Mouse (Mus musculus) cerebellum, adult (tissue): ENCODE results near the gene Qrich2.
"Not testable (repeated sequence)": the region's sequence is repeated elsewhere in the genome, so short reads cannot be mapped to it uniquely, and the experiment has no call there.

ENCODE experiments used
- ATAC-seq: cut with Nextera tagmentation; 2 replicates; pipeline ENCODE4 v1.9.2; 2017; ENCODE audit warnings: mild to moderate bottlenecking, moderate library complexity, mixed read lengths; ENCODE audit not compliant: insufficient number of reproducible peaks, low FRiP score, low TSS enrichment

Gene Qrich2

DNA sequence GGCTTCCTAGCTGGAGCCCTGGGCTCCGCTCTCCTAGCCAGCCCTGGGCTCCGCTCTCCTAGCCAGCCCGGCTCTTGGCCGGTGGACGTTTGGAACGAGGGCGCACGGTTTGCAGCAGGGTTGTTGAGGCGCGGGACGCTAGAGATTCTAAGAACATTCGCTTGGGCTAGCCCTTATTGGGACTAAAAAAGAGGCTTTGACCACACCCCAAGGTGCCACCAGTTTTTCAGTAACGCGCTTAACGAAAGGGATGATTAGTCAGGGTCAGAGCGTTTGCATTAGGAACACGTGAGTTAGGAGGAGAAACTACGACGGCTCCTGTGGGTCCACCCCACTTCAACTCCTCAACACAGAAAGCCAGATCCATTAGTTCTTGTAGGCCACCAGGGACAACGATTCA lies at the start of gene Qrich2:
Gene Qrich2 (minus strand): TSS at position 101 of the 400 bp plus-strand sequence.
- no peak for ATAC-seq

DNA sequence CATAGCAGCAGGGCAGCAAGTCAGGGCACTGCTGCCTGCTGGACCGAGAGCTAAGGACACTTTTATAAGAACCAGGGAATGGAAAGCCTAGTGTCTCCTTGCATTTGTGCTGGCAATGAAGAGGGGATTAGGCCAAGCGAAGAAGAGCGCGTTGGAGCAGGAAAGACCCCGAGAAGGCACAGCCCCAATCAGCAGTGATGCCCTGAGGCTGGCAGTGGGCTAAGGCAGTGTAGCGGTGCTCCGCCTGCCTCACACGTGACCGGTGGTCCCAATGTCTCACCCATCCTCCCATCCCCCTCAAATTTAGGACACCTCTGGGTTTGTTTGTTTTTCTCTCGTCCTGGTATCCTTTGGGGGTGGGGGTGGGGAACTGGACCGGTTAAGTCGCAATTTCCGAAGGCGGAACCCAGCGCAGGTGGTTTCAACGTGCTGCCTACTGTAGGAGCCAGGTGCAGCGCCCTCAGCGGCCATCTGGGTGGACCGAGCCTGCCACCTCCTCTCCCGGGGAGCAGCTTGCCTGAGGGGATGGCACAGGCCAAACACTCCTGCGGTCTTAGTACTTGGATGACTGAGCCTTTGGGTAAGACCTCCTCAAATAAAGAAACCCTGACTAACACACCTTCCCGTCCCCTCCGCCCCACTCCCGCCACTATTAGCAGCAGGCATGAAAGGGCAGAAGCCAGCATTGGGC lies 49.4 kb upstream of the Qrich2 start:
- ATAC-seq, result no peak

DNA sequence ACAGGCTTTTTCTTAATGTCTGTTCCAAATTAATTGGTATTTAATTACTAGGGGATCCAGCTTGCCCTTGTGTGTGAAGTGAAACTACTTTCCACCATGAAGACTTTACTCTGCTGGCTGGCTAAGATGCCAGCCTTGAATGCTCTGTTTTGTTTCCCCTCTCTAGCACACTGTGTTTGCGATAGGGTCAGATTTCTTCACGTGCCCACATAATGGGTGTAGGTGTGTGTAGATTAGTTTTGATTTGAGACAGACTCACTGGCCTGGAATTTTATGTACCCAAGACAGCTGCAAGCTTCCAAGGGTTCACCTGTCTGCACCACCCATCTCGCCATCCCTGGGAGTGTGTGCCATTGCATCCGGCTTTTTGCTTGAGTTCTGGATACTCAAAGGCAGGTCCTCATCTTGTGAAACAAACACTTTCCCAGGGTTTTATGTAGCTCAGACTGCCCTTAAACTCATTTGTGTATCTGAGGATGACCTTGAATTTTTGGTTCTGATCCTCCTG lies 47.5 kb upstream of the Qrich2 start:
- no peak for ATAC-seq

DNA sequence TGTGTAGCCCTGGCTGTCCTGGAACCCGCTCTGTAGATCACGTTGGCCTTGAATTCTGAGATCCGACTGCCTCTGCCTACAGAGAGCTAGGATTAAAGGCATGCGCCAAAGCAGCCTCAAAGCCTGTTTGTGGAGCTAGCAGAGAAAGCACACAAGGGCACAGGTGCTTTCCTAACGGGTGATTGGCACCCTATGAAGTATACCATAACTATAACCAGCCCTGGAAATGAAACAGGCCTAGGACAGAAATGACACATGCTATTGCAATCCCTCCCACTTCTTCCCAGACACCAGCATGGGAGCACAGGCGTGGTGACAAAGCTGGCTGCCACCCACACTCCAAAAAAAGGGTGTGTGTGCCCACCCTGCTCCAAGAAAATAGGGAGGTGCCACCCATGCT lies 46.9 kb upstream of the Qrich2 start:
- ATAC-seq, result no peak

DNA sequence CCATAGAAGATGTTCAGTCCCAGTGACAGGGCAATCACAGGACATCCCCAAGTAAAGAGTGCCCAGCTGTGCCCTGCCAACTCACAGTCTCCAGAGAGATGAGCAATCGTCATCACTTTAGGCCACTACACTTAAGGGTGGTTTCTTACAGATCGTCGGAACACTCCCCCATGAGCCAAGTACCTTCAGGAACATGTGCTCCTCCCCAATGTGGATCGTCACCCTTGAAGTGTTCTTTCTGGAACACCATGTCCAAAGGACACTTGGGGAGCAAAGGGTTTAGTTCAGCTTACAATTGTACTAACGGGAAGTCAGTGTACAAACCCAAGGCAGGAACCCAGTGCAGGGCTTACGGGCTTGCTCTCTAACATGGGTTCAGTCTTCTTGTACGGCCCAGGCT lies 46.1 kb upstream of the Qrich2 start:
- ATAC-seq, result no peak

DNA sequence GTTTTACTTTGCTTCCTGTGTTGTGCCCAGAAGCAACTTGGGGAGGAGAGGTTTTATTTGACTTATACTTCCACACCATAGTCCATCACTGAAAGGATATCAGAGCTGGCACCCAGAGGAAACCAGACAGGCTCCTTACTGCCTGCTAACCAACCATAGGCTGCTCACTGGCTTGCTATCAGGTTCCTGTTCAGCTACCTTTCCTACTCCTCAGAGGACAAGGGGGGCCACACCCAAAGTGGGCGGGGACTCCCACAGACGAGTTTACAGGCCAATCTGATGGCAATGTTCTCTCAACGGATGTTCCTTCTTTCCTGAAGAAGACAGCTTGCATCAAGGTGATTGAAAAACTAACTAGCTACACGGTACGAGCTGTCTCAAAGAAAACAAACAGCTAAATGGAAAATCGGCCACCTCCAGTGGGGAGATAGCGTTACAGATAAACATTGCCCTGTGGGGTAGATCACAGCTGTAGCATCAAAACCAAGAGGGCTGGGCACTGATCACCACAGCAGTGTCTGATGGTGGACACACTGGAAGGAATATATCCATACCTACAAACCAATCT lies 45.3 kb upstream of the Qrich2 start:
- ATAC-seq, result no peak

DNA sequence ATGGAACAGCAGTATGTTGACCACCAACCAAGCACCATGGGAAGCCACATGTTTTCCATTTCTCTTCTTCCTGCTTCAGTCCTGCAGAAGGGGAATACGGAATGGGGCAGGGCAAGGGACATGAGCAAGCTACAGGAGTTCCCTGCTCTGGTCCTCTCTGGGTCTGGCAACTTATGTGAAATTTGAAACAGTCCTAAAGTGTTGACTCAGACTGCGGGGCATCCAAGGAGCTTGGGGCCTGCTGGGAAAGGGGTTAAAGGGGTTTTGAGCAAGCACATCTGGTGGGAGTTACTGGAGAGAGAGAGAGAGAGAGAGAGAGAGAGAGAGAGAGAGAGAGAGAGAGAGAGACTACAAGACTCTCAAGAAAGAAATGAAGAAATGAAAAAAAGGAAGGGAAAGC lies 42.6 kb upstream of the Qrich2 start:
- no peak for ATAC-seq

DNA sequence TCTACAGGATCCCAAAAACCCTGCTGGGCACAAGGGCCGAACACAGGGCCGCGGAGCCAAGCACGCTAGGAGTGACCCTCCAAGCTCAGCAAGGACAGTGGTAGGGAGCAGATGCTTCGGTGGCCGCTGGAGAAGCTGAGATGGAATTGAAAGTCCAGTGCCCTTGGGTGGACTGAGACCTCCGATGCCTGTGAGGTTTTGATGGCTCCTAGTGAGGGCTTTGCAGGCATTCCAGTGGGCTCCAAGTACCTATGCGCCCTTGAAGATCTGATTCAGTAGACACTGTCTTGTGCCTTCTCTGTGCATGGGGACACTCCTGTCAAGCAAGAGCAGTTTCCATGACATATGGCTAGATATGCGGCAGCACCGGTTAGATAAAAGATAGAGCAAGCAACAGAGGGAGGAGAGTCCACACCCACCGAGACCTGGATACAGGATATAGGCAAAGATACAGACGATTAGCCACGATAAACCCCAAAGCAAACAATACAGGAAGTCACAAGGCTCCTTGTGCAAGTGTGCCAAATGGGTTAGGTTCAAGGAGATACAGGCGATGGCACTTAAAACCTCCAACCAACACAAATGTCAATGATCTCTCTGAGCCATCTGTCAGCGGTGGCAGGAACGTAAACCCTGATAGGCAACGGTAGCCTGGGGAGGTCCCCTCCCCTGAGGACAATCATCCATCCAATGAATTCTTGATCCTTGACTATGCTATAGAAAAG lies 40.3 kb upstream of the Qrich2 start:
- no peak for ATAC-seq

DNA sequence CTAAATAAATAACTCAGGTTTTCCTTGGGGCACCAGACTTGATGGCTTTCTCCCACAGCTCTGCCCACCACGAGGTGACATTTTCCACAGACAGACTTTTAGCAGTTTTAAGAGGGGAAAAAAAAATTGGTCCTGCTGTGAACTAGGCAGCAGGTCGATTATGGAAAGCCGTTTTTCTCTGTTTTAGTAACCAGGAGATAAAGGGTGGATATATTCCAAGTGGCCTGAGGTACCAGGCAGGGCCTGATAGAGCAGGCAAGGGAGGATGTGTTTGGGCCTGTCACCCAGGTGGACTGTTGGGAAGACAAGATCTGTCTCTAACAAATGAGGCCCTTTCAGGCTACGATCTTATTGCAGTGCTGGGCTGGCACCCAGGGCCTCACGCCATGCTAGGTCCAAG lies 39.5 kb upstream of the Qrich2 start:
- ATAC-seq, result no peak

DNA sequence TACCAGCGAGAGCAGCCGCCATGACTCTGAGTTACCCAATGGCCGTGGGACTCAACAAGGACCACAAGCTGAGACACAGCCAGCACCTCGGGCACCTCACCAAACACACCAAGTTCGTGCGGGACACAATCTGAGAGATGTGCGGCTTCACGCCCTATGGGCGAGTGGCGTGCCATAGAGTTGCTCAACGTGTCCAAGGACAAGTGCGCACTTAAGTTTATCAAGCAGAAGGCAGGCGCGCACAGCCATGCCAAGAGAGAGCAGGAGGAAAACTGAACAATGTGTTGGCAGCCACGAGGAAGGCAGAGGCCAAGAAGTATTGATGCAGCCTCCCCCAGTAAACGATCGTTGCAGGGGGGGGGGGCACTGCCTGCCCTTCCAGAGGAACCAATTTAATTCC lies 38.5 kb upstream of the Qrich2 start:
- no peak for ATAC-seq

DNA sequence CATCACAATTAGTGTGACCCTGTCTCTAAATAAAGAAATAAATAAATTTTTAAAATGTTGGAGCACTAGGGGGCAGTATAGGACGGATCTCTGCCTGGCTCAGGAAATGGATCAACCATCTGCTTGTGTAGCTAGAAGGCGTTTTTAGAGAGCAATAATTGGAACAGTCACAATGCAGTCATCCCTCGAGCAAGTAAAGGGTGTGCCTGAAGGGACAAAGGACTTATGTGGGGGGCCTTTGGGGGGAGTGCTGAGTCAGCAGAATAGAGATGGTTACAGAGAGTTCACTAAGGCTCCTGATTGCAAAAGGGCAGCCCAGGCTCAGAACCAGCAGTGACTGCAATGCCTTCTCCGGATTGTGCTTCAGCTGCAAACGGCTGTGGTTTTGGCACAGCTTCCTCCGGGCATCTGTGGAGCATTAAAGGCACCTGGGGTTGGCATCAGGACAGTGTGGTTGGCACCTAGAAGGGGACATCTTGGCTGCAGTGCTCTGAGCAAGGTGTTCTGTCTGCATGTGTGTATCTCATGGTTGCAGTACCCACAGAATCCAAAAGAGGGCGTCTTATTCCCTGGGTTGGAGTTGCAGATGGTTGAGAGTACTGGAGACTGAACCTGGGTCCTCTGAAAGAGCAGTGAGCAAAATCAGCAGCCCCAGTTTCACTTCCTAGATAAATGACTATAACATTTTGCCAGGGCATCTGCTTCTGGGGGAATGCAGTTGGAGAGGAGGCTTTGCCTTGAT lies 35.1 kb upstream of the Qrich2 start:
- ATAC-seq, result no peak; the same call in 1 of the 2 replicates

DNA sequence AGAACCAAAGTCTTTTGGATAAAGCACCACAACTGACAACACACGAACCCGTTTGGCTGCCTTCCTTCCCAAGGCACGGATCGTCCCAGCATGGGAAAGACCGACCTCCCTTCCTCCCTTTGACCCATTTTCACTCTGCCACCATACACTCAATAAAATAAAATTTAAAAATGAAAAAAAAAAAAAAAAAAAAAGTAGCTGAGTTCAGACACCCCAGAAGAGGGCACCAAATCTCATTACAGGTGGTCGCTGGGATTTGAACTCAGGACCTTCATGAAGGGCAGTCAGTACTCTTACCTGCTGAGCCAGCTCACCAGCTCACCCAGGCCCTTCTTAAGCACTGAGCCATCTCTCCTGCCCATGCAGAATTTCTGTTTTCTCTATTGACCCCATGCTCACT lies 33.0 kb upstream of the Qrich2 start:
- no peak for ATAC-seq

DNA sequence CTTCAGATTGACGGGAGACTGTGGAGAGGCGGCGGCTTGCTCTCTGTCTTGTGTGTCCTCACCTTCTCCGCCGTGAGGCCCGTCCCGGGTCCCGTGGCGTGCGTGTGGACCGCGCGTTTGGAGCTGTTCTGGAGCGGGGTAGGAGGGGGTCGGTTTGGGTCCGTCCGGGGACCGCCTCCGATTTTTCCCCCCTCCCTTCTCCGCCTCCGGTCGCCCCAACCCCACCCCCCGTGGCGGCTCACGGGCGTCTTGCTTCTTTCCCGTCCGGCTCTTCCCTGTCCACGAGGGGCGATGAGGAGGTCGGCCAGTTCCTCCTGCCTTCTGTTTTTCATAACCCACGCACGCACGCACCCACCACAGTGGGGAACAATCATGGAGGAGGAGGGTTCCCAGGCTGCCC lies 32.6 kb upstream of the Qrich2 start:
- ATAC-seq, result no peak

DNA sequence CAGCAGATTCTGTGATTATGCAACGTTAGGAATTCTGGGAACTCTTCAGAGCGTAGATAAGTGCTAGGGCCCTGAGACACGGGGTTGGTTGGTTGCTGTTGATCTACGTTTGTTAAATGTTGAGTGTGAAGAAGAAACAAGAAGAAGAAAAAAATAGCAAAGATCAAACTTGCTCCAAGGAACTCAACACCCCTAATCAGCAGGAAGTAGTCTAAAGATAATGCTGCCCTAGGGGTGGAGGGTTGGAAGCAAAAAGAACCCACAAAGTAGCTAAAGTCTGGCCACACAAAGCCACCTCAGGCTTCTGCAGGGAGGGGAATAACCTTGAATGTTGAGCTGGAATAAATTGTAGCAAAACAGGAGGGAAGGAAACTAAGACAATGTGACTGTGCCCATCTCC lies 31.3 kb upstream of the Qrich2 start:
- ATAC-seq, result no peak

DNA sequence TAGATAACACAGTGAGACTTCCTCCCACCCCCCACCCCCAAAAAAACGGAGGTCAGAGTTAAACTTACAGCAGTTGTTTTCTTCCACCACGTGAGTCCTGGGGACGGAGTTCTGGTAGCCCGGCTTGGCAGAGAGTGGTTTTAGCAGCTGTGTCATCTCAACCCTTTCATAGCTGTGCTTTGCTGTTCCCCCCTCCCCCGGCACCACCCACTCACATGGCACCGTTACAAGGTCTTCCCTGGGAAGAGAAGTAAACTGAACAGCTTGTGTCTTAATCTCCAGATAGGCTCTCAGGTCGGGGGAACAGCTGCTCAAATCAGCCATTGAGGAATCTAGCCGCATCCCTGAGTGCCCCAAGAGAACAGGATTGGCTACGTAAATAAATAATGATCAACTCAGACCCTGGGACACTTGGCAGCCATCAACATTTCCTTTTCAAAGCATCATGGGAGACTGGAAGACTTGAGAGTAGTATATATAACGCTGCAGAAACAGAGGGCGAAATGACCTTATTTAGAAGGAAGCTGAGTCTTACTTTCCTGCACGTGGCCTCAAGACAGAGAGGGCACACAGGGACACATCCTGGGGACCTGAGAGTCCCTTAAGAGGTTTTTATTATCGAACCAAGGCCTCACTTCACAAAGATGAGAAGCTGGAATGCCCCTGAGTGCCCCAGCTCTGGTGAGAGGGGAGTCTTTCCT lies 28.6 kb upstream of the Qrich2 start:
- ATAC-seq, result no peak

DNA sequence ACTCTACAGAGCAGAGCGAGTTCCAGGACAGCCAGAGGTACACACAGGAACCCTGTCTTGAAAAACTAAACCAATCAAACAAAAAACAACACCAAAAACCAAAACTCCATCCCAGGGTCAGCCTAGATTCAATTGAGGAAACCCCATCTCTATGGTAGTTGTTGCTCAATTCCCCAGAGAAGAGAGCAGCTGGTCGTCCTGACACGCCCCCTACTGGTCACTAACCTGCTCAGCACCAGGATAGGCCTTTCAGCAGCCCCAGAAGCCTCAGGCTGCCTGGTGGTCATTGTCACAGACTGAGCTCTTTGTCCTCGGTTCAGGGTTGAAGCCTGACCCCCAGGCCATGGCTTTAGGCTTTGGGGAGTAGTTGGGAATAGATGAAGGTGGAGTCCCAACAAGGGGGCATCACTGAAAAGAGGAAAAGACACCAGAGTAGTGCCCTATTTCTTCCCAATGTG lies 27.8 kb upstream of the Qrich2 start, which contains the start of gene Prpsap1:
Gene Prpsap1 (minus strand): TSS at position 408 of the 458 bp plus-strand sequence.
- ATAC-seq, result no peak

DNA sequence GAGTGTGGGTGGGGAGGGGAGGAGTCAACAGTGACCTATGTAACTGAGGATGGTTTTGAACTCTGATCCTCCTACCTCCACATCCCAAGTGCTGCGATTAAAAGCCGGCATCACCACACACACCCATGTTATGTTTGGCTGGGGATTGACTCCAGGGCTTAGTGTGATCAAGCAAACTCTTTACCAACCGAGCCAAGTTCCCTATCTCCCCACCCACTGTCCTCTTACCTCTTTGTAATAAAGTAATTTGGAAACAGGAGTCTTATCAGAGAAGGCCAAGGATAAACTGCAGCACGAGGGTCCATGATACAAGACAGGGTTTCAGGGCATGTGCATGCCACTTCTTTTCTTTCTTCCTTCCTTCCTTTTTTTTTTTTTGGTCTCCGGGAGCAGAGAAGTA lies 27.1 kb upstream of the Qrich2 start:
- no peak for ATAC-seq

DNA sequence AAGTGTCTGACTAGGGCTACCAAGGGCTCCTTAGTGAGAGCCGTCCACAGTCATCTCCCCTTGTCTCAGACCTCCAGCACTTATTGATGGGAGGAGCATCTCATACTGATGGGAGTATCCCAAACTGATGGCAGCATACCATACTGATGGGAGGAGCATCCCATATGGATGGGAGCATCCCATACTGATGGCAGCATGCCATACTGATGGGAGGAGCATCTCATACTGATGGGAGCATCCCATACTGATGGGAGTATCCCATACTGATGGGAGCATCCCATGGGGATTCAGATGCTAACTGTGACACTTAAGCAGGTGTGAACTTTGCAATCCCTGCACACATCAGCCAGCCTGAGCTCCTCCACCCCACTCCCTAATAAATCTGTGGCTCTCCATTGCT lies 26.5 kb upstream of the Qrich2 start:
- not testable (repeated sequence) for ATAC-seq

DNA sequence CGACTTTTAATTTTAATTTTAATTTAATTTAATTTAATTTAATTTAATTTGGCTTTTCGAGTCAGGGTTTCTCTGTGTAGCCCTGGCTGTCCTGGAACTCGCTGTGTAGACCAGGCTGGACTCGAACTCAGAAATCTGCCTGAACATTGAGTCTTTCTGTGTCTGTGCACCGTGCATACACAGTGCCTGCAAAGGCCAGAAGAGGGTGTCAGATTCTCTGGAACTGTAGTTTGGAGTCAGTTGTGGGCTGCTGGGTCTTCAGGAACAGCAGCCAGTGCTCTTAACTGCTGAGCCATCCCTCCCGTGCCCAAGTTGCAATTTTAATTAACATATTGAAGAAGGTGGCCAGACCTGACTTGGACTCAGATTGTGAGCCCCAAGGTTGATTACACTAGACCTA lies 25.3 kb upstream of the Qrich2 start:
- no peak for ATAC-seq
